Mouse (Mus musculus): ENCODE data around the gene 1600014C10Rik.
A peak's percentile ranks its signal among the peaks of the same experiment; 100 is the strongest.

1600014C10Rik gene

DNA sequence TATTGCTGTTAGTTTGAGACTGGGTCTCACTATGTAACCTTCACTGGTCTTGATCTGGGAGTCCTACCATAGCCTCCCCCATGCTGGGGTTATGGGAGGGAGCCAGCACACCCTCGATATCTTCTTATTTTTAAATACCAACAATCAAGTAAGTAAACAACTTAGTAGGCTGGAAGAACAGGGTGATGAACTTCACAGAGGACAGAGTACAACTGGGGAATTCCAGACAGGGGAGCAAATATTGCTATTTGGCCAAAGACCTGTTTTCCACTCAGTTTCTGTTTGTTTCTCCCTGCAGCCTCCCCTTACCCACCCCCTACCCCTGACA lies 1.4 kb downstream of the 1600014C10Rik start:
- no peak for DNase-seq

- no peak for DNase-seq
These were observed 1.8 kb downstream of the 1600014C10Rik start for GRCm38 (mm10) chr7:38184786-38185185.

GRCm38 (mm10) chr7:38186861-38187260 lies 3.8 kb downstream of the 1600014C10Rik start:
- DNase-seq: no peak

DNA sequence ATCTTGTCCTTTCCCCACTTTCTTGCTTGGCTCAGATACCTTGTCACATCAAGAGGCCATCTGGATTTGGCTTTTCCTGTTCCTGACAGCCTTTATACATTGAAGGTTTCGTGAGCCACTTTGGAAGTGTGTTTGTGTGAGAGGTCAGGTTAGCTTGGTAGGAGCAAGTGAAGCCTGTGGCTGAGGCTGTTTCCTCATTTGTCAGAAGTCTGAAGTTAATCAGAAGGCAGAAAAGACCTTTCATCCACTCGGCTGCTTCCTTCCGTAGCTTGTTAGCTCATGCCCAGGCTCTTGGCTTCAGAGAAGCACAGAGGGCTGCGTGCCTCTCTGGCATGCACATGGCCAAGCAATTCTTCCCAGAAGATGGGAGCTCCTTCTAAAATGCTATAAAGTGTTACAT lies 4.8 kb downstream of the 1600014C10Rik start:
- DNase-seq: no peak

DNA sequence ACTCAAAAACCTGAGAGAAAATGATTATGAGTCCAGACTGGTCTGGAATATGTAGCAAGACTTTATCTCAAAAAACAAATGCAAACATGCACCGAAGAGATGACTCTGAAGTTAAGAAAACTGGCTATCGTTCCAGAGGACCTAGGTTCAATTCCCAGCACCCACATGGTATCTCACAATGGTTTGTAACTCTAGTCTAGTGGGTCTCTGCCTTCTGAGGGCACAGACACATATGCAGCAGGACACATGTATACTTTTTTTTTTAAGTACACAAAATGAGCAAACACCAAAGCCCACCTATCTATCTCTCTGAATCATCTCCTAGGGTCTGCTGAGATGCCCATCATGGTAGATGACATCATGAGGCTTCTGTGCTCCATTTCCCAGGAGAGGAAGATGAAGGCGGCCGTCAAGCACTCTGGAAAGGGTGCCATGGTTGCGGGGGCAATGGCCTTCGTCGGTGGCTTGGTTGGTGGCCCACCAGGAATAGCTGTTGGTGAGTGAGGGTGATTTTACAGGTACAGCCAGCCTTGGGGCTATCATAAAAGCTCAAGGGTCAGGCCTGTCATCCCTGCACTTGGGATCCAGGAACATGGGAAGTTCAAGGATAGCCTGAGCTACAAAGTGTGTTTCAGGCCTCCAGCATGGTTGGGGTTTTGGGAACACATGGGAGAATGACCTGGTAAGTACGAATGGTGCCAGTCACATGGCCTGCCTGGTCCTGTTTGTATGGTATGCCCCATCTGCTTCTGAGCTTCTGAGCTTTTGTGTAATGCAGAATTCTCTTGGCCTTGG lies 5.5 kb downstream of the 1600014C10Rik start:
- DNase-seq: no peak

GRCm38 (mm10) chr7:38189136-38189982 lies 6.3 kb downstream of the 1600014C10Rik start:
- peak; percentile 67 for DNase-seq

DNA sequence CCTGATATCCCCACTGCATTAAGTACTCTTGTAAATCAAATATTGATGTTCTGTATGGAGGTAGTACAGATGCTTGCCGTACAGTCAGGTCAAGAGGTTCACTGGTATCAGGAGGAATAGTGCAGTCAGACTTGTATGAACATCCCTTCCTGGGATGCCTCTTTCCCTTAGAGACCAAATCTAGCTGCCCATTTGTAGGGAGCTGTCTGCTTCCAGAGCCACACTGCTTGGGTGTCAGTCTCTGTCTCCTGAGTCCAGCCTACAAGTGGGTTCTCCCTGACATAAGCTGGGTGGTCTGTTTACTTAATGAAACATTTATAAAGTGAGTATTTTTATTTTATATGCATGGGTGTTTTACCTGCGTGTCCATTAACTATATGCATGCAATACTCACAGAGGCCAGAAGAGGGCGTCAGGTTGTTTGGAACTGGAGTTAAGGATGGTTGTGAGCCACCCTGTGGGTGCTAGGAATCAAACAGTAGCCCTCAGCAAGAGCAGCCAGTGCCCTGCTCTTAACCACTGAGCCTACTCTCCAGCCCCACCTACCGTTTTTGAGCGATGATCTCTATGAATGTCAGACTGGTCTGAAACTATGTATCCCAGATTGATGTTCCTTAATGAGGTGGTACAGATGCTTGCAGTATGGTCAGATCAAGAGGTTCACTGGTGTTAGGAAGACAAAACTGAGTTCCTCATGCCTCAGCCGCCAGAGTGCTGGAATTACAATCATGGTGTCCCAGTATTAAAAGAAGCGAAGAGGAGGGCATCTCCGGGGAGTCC lies 7.2 kb downstream of the 1600014C10Rik start:
- DNase-seq: no peak

DNA sequence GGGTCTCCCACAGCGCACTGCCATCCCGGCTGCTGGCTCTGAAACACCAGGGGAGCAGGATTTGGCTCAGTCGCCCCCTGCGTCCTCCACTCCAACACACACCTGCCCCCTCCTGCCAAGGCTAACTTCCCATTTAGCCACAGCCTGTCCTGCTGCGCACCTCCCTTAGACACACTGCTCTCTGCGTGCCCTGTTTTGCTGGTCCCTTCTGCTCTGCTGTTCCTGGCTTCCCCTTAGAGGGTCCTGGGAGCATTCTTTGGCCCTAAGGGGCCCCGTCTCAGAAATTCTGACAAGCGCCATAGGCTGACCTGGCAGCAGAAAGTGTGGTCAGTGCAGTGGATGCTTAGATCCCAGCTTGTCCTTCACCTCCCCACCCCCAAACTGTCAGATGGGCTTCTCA lies 8.1 kb downstream of the 1600014C10Rik start:
- no peak for DNase-seq

GRCm38 (mm10) chr7:38191571-38191970 lies 8.6 kb downstream of the 1600014C10Rik start:
- DNase-seq: no peak

GRCm38 (mm10) chr7:38199907-38200605 lies 17.0 kb downstream of the 1600014C10Rik start:
- no peak for DNase-seq

- DNase-seq: peak; percentile 79
These were observed 17.7 kb downstream of the 1600014C10Rik start for GRCm38 (mm10) chr7:38200606-38201289.

DNA sequence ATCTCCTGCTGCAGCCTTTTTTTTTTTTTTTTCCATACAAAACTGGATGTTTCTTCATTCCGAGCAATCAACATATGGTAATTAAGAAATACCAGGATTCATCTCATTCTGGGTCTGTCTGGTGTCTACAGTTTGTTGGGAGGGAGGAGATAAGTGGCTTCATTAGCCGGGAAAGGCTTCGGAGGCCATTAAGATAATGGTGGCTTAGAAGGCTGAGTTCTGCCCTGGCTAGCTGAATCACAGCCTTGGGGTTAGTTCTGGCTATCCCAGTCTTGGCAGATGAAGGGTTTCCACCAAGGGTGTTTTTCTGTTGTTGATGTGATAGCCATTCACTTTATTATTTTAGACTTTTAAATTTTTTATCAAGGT lies 18.3 kb downstream of the 1600014C10Rik start:
- no peak for DNase-seq

DNA sequence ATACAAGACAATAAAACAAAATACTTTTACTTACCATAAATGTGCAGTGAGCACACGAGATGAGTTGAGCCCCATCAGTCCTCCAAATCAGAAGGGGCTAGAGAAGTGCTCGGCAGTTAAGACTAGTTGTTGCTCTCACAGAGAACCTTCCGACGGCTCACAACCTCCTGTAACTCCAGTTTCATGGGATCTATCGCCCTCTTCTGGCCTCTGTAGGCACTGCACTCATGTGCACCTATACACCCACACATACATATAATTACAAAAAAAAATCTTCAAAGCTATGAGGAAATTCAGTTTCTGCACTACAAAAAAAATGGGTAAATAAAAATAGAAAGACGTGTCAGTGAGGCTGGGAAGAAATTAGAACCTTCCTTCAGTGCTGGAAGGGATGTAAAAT lies 21.3 kb downstream of the 1600014C10Rik start:
- no peak for DNase-seq

DNA sequence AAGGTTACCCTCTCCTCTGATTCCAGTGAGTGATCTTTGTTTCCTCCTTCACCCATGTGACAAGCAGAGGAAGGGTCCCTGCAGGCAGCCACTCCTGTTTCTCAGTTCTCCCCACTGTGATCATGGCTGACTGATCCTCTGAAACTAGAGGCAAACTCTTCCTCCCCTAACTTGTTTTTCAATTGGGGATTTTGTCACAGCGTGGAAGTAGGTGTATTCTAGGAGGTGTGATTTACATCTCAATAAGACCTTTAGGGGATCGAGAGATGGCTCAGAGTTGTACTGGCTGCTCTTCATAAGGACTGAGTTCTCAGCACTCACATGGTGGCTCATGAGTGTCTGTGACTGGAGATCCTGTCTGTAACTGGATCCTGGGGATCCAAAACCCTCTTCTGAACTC lies 22.8 kb downstream of the 1600014C10Rik start:
- DNase-seq: no peak

GRCm38 (mm10) chr7:38206564-38206963 lies 23.5 kb downstream of the 1600014C10Rik start:
- no peak for DNase-seq

DNA sequence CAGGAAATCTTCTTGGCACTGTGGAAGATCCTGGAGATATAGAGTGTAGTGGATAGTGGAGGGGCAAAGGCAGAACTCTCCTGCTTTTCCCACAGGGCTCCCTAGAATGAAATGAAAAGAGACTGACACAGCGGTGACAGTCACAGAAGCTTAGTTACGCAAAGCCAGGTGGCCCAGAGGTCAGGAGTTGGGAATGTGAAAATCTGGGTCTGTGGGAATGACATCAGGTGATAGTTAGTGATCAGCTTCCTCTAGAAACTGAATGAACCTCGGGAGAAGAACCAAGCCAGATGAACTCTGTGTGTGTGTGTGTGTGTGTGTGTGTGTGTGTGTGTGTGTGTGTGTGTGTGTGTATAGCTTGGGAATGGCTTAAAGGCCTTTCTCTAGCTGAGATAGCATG lies 26.0 kb downstream of the 1600014C10Rik start:
- DNase-seq: no peak

DNA sequence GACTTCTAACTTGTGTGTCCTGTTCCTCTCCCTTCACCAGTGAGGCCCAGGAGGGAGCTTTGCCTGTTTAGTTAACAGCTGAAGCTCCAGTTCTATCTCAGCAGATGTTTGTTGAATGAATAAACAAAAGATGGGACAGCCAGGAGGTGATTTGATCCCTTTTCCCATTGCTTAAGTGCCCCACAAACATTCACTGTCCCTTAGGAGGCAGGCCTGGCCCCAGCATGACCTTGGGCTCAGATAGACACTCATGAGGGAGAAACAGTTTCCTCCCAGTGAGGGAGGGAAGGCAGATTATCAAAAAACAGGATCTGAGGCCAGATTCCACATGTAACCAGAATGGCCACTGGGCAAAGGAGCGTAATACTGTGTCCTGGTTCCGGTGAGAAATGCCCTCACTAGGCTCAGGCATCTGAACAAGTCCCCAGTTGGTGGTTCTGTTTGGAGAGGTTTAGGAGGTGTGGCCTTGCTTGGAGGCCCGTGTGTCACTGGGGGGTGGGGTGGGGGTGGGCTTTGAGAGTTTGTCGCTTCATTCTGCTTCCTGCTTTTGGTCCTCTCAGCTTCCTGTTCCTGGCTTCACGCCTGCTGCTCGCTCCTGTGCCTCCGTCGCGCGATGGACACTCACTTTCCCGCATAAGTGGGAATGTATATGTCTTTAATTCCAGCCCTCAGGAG lies 26.6 kb downstream of the 1600014C10Rik start:
- no peak for DNase-seq

DNA sequence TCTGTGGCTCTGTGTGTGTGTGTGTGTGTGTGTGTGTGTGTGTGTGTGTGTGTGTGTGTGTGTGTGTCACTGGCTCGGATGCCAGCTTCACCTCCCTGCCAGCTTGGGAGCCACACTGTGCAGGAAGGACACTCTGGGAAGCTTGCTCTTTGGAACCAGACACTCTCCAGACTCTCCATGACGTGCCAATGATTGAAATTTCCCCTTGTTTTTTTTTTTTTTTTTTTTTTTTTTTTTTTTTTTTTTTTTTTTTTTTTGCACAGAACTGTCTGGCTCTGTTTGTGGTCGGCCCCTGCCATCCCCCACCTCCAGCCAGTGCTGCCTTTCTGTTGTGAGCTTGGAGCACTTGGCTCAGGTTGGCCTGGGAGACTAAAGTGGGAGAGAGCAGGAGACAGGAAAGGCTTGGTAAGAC lies 29.6 kb downstream of the 1600014C10Rik start:
- no peak for DNase-seq

GRCm38 (mm10) chr7:38214473-38215214 lies 31.6 kb downstream of the 1600014C10Rik start:
- no peak for DNase-seq

- no peak for DNase-seq
These were observed 32.3 kb downstream of the 1600014C10Rik start for GRCm38 (mm10) chr7:38215281-38215680.

- no peak for DNase-seq
These were observed 32.7 kb downstream of the 1600014C10Rik start for GRCm38 (mm10) chr7:38215697-38216096.

Measured in layer of hippocampus, adult 9-11 months (tissue).